Mouse (Mus musculus) erythroid progenitor cell, adult 5-6 weeks (primary cell): Measurements from ENCODE around the gene Micu1. TPM values are rescaled to one million over a fixed set of nuclear protein-coding genes. Genes with fewer than 3 reads are reported as not detected.

ENCODE experiments used
- ATAC-seq: replicated peaks from 2 replicates; pipeline ENCODE4 v1.8.0; 2016; ENCODE audit warnings: moderate number of reproducible peaks, mild to moderate bottlenecking, moderate TSS enrichment, inconsistent platforms; ENCODE audit not compliant: poor library complexity, low FRiP score, severe bottlenecking
- total RNA-seq, 2 experiments: library from RNA; stranded (forward) in 1 of 2; stranded (reverse) in 1 of 2; fragments of 150-400 nt in 1 of 2; fragments of 186-747, 209-891 nt in 1 of 2; gene quantifications; 2 replicates each; pipeline versions ENCODE4 v1.2.3 to v1.2.4; 2015 to 2017; ENCODE audit warnings: low replicate concordance in 2 of 2

The Micu1 gene
- total RNA-seq, 2 experiments from 2014 or later, result 74.2 to 100 TPM

DNA sequence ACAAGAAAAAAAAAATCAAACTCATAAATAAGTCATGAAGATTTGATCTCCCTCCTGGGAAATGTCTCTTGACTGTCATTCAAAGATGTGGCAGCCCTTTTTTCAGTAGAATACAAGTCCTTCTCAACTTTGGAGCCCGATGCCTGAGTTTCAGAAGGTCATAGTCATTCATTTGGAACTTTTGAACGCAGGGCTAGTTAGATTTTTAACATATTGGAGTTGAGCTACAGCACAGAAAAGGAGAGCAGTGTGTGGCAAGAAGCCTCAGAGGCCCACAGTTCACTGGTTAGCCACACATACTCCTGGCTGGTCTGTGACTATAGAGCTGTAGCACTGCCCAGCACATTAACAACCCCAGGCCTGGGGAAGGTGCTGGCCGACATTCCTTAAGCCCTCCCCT, 96.1 kb downstream of the Micu1 start:
- no peak for ATAC-seq

DNA sequence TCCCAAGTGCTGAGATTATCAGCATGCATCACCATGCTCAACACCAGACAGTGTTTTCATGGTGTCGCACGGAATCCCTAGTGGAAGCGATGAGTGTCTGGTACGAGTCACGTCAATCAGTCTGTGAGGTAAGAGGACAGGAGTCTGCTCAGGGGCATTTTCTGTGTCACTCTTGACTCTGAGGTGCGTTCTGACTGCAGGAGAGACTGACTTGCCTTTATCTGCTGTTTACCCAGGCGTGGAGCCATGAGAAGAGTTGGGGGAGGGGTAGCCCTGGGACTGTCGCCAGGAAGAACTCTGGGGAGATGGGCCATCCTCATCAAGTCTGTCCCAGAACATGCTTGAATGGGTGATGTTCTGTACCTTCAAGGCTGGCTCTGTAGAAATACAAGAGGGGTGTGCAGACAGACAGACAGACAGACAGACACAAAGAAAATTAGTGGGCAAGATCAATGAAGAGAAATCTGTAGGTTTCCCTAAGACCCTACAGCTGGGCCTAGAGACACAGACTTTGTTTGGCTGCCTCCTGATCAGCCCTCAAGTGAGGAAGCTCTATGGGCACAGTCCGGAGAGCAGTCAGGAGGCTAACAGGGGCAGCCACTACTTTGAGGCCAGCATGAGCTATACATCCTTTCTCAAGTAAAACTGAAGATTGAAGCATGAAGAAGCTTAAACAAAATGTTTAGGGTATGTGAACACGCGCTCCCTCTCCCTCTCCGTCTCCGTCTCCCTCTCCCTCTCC, 97.2 kb downstream of the Micu1 start:
- peak; percentile 24 for ATAC-seq

DNA sequence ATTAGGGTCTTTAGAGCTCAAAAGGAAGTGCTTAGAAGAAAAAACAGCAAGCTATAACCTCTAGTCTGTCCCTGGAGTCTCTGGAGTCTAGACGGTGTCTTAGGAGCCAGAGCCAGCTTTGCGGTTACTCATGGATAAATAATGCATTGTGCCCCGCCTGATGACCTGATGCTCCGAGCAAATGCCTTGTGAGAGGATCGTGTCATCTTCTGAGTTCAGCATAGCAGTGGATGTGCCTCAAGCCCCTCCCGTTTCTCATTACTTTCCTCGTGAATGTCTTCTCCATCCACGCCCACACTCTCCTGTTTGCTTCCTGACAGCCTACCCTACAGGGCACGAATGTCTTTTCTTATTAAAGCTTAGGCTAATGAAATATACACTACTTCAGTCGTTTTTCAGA, 97.9 kb downstream of the Micu1 start:
- peak; percentile 46 for ATAC-seq

DNA sequence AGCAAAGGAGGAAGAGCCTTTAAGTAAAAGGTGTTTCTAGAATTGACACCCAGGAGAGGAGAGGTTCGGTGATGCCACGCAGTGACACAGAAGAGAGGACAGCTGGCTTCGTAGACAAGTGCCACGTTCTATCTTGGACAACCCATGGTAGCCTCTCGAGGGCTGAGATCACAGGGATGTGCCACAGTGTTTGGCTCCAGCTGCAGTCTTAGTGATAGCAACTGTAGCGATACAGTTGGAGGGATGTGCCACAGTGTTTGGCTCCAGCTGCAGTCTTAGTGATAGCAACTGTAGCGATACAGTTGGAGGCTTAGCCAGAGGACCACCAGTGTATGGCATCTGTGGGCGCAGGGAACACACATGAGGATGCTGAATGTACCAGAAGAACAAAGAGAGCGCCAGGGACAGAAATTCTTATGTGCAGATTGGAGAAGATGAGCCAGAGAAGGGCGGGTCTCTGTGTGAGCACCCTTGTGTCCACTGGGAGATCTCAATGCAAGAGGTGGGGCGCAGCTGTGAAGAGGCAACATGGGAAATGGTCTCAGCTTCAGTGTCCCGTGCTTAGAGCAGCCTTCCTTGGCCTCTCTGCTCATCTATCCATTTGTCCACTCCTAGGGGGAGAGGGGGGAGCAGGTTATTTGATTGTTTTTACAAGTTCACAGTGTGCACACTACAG, 98.7 kb downstream of the Micu1 start:
- peak; percentile 95 for ATAC-seq

DNA sequence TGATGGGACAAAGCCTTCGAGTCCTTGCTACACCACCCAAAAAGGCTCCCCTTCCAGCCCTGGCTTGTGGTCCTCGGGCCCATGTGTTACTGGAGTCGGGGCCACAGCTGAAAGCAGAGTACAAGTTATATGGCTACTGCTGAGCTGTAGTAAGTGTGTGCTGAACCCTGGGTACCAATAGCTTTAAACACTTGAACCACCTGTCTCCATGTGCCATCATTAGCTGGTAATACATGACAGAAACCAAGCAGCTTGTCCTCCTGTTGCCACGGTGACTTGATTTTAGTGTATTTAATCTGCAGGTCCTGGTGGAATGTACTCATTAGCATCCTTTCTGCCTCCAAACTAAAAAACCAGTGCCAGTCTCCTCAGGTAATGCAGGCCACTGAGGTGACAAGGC, 106.4 kb downstream of the Micu1 start:
- ATAC-seq, result no peak

DNA sequence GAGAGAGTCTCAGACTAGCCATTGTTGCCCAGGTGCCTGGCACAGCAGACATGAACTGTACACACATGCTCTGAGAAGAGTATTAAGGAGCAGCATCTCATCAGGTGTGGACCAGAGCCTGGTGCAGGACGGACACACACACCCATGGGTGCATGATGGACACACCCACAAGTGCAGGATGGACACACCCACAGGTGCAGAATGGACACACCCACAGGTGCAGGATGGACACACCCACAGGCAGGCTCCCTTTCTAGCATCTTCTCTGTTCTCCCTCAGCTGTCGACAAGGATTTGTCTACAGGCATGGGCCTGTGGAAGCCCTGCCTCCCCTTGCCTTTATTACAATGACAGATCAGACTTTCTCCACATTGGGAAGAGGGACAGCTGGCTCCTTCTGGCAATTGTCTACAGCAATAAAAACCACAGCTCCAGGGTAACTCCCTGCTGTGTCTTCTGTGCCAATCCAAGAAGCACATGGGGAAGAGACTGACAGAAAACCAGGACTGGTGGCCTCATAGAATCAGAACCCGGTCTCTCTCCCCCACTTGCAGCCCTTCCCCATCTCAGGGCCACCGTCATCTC, 107.8 kb downstream of the Micu1 start:
- ATAC-seq, result 0 out of 2 replicates have a peak, but pooled peaks have one; percentile 29

DNA sequence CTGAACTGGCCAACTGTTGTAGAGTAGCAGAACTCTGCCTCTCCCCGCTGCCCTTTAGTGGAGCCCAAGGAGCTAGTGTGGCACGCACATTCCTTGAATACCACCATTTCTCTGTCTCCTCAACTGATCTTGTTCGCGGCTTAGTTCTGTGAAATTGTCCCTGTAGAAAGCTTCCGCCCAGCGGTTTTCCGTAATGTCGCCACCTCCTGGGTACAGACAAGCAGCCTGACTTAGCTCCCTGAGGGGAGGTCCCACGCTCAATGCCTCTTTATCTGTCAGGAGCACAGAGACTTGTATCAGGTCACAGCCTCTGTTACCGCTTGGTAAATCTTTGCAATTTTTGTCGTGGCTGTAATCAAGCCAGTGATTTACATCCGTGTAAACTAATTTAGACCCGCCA, 110.7 kb downstream of the Micu1 start:
- no peak for ATAC-seq

DNA sequence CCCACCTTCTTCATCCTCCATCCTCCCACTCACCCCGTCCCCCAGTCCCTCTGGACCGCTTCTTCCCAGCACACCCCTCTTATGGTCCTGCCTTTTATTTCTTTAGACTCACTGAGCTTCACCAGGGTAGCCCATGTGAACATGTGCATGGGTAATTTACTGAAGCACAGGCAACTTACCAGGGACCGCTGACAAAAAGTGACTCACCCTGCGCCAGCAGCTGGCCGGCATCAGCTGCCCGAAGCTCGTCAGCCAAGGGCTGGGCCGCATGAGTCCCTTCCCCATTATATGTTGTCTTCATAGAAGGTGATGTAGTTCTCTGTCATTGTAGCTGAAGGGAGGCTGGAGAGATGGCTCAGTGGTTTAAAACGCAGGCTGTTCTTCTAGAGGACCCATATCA, 111.5 kb downstream of the Micu1 start:
- no peak for ATAC-seq

DNA sequence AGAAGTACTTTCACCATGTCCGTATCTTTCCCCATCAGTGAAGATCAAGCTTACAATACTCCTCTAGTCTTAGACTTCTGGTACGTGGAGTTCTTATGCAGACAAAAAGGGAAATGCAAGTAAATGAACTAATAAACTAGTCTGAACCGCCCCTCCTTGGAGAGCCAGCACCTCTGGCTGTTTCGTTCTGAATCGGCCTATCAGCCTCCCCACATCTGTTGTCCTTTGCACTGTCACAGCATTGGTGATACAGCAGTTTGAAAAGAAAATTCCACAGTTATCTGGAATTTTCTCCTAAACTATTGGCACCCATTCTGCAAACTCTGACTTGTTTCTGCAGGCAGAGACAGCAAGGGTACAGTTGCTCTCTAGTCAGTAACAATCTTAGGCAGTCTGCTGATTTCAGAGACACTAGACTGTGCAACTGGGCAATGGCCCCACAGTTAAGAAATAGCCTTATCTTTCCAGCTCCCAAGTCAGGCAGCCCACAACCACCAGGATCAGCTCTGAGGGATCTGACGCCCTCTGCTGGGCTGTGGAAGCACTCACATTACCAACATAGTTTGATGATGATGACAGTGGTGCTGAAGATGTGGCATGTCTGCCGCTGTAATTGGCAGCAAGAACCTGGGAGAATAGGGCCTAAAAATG, 112.4 kb downstream of the Micu1 start:
- ATAC-seq, result peak; percentile 85

DNA sequence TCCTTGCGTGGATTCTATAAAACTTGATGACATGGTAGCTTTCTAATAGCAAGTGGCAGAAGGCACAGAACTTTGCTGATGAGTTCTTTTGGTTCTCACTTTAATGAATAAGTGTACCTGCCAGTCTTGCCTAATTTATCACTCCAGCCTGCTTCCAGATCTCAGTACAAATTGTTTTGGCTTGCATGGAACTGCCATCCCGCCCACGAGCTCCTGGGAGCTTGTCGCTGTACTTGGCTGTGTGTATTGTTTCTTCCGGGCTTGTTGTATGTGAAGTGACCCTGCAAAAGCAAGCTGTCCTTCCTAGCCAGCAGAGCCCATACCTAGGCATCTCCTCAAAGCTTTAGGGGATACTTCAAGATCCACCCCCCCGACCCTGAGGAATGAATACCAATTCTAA, 114.3 kb downstream of the Micu1 start:
- no peak for ATAC-seq

DNA sequence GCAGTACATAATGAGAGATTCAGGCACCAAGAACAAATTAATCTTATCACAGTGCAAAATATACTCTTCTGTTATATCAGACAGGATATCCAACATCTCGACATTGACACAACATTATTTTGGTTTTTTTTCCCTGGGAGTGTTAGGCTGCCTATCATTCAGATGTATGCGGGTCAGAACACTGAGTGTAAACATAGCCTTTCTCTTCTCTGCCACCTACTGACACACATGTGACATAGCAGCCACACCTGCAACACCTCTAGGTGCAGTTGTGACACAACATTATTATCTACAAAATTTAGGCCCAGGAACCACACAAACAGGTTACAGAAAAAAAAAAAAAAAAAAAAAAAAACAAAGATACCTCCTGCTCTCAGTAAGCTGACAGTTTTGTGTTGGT, 115.3 kb downstream of the Micu1 start:
- ATAC-seq, result peak; percentile 61; the same call in 1 of the 2 replicates

DNA sequence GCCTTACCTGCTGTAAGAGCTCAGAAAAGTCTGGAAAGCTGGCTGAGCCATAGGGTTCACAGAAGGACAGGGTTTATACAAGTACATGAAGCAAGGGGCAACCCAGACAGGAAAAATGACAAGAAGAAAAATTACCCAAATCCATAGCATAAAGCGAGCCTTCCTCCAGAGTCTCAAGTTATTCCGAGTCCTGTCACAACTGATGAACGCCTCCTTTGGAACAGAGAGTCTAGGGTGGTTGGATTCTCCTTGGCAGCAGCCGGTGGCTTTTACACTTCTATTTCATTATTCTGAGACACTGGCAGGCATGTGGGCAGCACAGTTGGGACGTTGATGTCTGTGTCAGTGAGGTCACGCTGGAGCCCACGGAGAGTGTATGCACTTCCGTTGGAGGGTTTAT, 115.7 kb downstream of the Micu1 start:
- ATAC-seq, result no peak

DNA sequence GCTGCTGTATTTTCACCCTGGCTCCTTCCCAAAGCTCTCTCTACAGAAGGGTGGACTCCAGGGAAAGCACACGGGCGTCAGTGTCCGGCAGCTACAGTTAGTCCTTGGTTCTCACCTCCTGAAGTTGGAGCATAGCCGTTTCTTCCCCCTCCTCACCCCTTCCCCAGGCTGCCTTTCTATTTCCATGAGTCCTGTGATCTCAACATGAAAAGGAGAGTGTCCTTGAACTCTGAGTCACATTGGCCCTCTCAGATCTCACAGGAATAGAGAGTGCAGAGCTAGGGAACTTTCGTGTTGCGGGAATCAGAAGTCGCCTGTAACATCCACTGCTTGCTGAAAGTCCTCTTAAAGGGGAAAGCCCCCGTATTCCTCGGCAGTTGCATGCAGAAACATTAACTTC, 116.9 kb downstream of the Micu1 start:
- ATAC-seq, result no peak

DNA sequence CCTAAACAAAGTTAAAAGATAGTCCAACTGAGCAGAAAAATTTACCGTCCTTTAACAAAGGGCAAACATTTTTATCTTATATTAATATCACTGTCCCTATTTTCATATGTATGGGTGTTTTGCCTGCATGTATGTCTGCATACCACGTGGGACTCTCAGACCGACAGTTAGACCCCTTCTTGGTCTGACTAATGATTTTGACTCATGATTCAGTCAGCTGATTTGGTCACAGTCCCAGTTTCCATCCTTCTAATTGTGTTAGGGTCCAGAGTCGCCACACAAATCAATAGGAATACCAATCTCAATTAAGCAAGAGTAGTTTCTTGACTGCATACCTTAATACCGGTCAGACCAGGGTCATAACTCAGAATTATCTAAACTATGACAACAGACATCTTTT, 118.6 kb downstream of the Micu1 start:
- no peak for ATAC-seq

DNA sequence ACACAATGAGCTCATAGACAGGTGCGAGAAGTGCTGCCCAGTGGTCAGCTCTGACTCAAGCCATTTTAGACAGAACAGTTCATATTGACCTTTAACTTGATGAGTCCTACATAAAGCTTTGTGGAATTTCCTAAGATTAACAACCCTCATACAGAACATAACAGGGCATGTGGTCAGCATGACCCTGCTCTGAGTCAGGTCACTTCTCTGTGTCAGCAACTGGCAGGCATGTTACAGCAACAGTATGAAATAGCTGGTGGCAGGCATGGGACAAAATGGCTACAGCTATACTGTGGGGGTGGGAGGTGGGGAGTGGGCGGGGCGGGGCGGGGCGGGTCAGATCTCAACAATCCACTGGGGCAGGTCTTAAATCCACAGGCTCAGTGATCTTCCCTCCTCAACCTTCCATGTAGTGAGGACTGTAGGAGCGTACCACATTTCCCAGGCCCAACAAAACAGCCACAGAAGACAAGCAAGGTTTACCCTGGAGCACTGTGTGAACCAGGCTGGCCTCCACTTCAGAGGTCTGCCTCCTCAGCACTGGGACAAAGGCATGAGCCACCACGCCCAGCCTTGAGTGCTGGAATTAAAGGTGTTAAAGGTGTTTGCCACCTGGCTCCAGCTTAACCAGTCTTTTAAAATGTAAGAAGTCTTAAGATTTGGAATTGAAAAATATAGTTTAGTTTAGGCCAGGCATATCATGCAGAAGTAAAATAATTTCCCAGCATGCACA, 119.2 kb downstream of the Micu1 start:
- no peak for ATAC-seq

DNA sequence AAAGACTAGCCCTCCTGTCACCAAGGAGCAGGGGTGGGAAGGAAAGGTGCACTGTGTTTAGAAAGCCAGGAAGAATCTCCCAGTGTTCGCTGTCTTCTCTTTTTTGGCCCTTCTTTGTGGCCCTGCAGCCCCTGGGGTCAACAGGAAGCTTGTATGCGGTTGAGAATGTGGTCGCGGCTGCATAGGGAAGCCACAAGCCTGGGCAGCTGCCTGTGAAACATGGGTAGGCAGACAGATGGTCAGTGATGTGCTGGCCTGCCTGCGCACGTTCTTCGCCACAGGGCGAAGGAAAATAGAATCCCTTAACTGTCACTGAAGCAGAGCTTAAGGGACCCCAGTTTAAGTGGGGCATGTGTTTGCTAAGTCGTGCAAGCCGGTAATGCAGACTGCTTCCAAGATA, 120.6 kb downstream of the Micu1 start:
- ATAC-seq, result no peak

DNA sequence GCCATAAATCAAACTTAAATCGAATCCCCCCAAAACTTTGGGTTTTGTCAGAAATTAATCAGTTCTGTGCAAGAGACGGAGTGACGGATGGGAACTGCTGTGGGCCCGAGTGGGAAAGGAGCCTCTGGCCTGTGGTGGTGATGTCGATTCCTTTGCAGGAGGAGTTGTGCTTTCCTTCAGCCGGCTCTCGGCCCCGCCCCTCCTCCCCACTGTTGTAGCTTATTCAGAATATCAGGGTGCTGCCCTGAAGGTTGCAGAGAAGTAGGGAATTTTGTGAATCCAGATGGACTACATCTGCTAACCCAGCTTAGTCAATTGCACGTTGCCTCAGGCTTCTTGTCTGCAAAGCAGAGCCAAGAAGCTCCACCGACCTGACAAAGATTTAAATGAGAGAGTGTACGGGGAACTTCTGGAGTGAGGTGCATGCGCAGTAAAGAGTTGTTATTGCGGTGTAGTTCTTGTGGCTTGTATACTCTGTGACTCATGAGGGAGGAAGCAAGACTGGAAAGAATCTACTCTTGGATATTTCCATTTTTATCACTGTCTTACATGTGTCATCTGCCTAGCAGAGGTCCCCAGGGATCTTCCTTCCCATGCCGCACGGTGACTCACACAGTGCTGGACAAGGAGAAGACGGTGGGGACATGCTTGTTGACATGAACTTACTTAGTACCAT, 123.0 kb downstream of the Micu1 start:
- ATAC-seq, result no peak

DNA sequence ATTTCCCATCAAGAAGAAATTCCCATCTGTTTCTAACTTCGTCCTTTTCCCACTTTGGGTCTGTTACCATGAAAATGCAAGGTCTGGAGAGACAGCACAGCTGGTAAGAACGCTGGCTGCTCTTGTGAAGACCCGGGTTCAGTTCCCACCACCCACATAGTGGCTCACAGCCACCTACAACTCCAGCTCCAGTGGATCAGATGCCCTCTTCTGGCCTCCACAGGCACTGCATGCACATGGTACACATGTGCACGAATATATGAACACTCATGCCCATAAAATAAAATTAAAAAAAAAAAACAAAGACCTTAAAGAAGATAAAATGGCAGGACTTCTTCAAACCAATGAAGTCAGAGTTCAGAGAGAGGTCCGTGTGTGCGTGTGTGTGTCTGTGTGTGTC, 127.6 kb downstream of the Micu1 start:
- no peak for ATAC-seq

DNA sequence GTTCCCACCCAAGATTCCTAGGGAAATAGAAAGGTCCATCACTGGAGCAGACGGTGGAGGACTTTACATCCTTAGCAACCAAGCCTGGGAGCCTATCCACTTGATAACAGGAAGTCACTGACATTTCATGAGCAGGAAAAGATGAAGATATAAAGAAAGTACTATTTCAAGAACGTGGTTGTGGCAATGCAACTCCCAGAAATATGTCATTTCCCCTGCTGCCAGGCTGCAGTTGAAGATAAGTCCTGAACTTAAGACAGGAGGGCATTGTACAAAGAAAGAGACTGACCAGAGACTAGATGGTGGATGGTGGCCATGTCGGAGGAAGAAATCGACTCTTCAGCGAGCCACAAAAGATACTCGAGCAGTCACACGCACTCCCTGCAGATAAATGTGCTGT, 129.7 kb downstream of the Micu1 start:
- no peak for ATAC-seq
